Mouse (Mus musculus) liver, embryonic 11.5 days (tissue): ENCODE data around the gene Dnttip2. TPM values are rescaled to one million over a fixed set of nuclear protein-coding genes. Genes with fewer than 3 reads are reported as not detected.

ENCODE experiments used
- ATAC-seq: fragments of 200-750 bp; cut with Nextera tagmentation; replicated peaks from 2 replicates; pipeline ENCODE4 v1.8.0; 2017; ENCODE audit warnings: moderate number of reproducible peaks, mild to moderate bottlenecking, moderate TSS enrichment, moderate library complexity; ENCODE audit not compliant: low FRiP score
- DNase-seq: peaks from one replicate; pipeline ENCODE4 v3.0.0-alpha.2; 2017; ENCODE audit warnings: low spot score
- H3K27ac ChIP-seq: fragments of 300-500 bp; sonication (generic); 2 replicates; pipeline ENCODE4 v1.5.1; 2014; ENCODE audit warnings: mild to moderate bottlenecking, low read depth, low read length, control low read depth
- H3K27me3 ChIP-seq: fragments of 300-500 bp; sonication (generic); replicated peaks from 2 replicates; pipeline ENCODE4 v1.6.1; 2014; ENCODE audit warnings: low read length, mixed read lengths; ENCODE audit not compliant: control insufficient read depth, insufficient read depth
- H3K36me3 ChIP-seq: fragments of 300-500 bp; sonication (generic); 2 replicates; pipeline ENCODE4 v1.6.1; 2014; ENCODE audit warnings: mild to moderate bottlenecking, low read length, moderate library complexity, mixed read lengths; ENCODE audit not compliant: control insufficient read depth, insufficient read depth
- H3K4me1 ChIP-seq: fragments of 300-500 bp; sonication (generic); replicated peaks from 2 replicates; pipeline ENCODE4 v1.6.1; 2014; ENCODE audit warnings: low read length, mixed read lengths; ENCODE audit not compliant: control insufficient read depth, insufficient read depth
- H3K4me2 ChIP-seq: fragments of 300-500 bp; sonication (generic); 2 replicates; pipeline ENCODE4 v1.6.1; 2014; ENCODE audit warnings: mild to moderate bottlenecking, control low read depth, moderate library complexity
- H3K4me3 ChIP-seq: fragments of 300-500 bp; sonication (generic); 2 replicates; pipeline ENCODE4 v1.5.1; 2014; ENCODE audit warnings: low read depth, low read length, control low read depth
- H3K9ac ChIP-seq: fragments of 300-500 bp; sonication (generic); 2 replicates; pipeline ENCODE4 v1.6.1; 2014; ENCODE audit warnings: low read depth, low read length, control low read depth
- H3K9me3 ChIP-seq: fragments of 300-500 bp; sonication (generic); 2 replicates; pipeline ENCODE4 v1.6.1; 2016; ENCODE audit warnings: low read length, inconsistent platforms, mixed read lengths; ENCODE audit not compliant: control insufficient read depth
- WGBS: fragments of 180-500 bp; shearing (Covaris S2); extraction: QIAGEN DNeasy Blood & Tissue Kit; methylation state at CpG from one replicate; pipeline ENCODE4 v1.1.7; 2014; 5-methylcytosine and 5-hydroxymethylcytosine counted together
- microRNA counts: library from miRNA; unstranded; fragments of <30 nt; microRNA quantifications from one replicate; lab custom pipeline; 2015
- microRNA-seq: library from miRNA; unstranded; fragments of <30 nt; microRNA quantifications from one replicate; pipeline ENCODE4, GENCODE M21; 2017; ENCODE audit warnings: borderline number of aligned reads
- polyA plus RNA-seq: library from polyadenylated mRNA; unstranded; fragments of >200 nt; fragmentation: Nextera tagmentation; extraction: Ambion mirVana; gene quantifications from 2 replicates; pipeline ENCODE4 v1.2.1, GENCODE M21; 2014

Gene Dnttip2
- polyA plus RNA-seq, 1 experiment from 2014 or later: 93.7 TPM

DNA sequence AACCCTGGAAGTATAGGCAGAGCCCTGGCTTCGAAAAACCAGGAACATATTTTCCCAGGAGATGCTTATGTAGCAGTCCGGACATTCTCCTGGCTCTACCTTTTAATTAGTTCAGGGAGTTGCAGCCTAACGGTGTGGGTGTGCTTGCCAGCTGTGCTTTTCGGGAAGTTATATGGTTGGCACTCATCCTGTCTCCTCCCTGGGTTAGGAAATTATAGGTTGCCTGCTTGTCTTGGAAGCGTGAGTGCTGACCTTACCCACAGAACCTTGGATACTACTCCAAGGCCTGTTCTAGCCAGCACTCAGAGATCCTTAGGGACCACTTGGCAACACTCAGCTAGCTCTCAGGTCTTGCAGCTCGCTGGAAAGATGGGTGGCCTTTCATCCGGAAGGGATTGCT, 59.7 kb downstream of the Dnttip2 start:
- no peak overlapping the region for H3K9ac ChIP-seq
- DNase-seq: no peak
- H3K9me3 ChIP-seq: no peaks in the 10 kb centered on the region
- H3K4me3 ChIP-seq: no peak overlapping the region
- 68% methylated on average over 7 of the region's 7 CpGs for WGBS
- no peak overlapping the region for H3K4me2 ChIP-seq
- H3K27ac ChIP-seq: no peak overlapping the region
- no peak for ATAC-seq
- H3K36me3 ChIP-seq: no peaks in the 10 kb centered on the region
- no peaks in the 10 kb centered on the region for H3K27me3 ChIP-seq
- H3K4me1 ChIP-seq: no peaks in the 10 kb centered on the region

- H3K4me3 ChIP-seq: no peak overlapping the region
- ATAC-seq (no peak), DNase-seq (no peak)
- no peak overlapping the region for H3K9ac ChIP-seq
- no peak overlapping the region for H3K4me2 ChIP-seq
- H3K9me3 ChIP-seq: no peaks in the 10 kb centered on the region
- no peaks in the 10 kb centered on the region for H3K36me3 ChIP-seq
- H3K27me3 ChIP-seq: no peaks in the 10 kb centered on the region
- H3K27ac ChIP-seq: no peak overlapping the region
- 34% methylated on average over 7 of the region's 7 CpGs for WGBS
- no peaks in the 10 kb centered on the region for H3K4me1 ChIP-seq
These were observed 60.2 kb downstream of the Dnttip2 start for GRCm38 (mm10) chr3:122334375-122334774.

MicroRNAs encoded within 50 kb of the gene (microRNA counts, 519-probe panel; counts per million panel counts)
- not detected for microRNA mmu-miR-760 (lab: Ali Mortazavi, UCI)

Small RNAs within 50 kb of the gene (microRNA-seq; reads per million reads assigned to microRNA genes)
- gene Gm22903: not detected
- gene Mir760: 60.9 reads per million, percentile 44 among the genes with 10 or more reads in this experiment

Other genes starting within 250 kb of the Dnttip2 start
- 1.3 and 3.2 TPM in 2 replicates for gene Abca4, start 229.9 kb upstream of the Dnttip2 start, polyA plus RNA-seq
- 367 and 406 TPM in 2 replicates for gene Gclm, start 28.8 kb upstream of the Dnttip2 start, polyA plus RNA-seq
- gene Bcar3, start 19.7 kb downstream of the Dnttip2 start, polyA plus RNA-seq: 10.1 and 12.2 TPM in 2 replicates